Mouse (Mus musculus) heart, adult 2 months (tissue): ENCODE results near the gene Mre11a. TPM values are rescaled to one million over a fixed set of nuclear protein-coding genes. Genes with fewer than 3 reads are reported as not detected.

ENCODE experiments used
- DNase-seq, 2 experiments: peaks; one replicate each; pipeline ENCODE4 v3.0.0; 2021
- H3K27ac ChIP-seq: fragments of 200-600 bp; 2 replicates; pipeline ENCODE4 v1.8.1; 2022
- H3K27me3 ChIP-seq: fragments of 200-500 bp; 2 replicates; pipeline ENCODE4 v1.6.1; 2012; ENCODE audit warnings: mild to moderate bottlenecking, low read length, inconsistent platforms, mixed read lengths; ENCODE audit not compliant: control insufficient read depth, insufficient read depth
- H3K36me3 ChIP-seq: fragments of 200-500 bp; 2 replicates; pipeline ENCODE4 v1.6.1; 2012; ENCODE audit warnings: low read length, inconsistent platforms; ENCODE audit not compliant: control insufficient read depth, insufficient read depth
- H3K4me1 ChIP-seq: fragments of 200-500 bp; 2 replicates; pipeline ENCODE4 v1.6.1; 2011; ENCODE audit warnings: low read length; ENCODE audit not compliant: control insufficient read depth, insufficient read depth
- H3K4me3 ChIP-seq: fragments of 200-600 bp; 2 replicates; pipeline ENCODE4 v1.8.1; 2022
- H3K79me2 ChIP-seq: fragments of 200-500 bp; replicated peaks from 2 replicates; pipeline ENCODE4 v1.6.1; 2012; ENCODE audit warnings: mild to moderate bottlenecking, inconsistent platforms, low read length, moderate library complexity, mixed read lengths; ENCODE audit not compliant: control insufficient read depth, insufficient read depth
- H3K9ac ChIP-seq: fragments of 200-500 bp; 2 replicates; pipeline ENCODE4 v1.6.1; 2012; ENCODE audit warnings: low read depth, mild to moderate bottlenecking, control low read depth, inconsistent platforms, low read length, mixed read lengths
- CTCF ChIP-seq: fragments of 200-600 bp; IDR thresholded peaks from 2 replicates; pipeline ENCODE4 v1.8.1; 2022; ENCODE audit warnings: antibody characterized with exemption, mild to moderate bottlenecking, moderate library complexity
- EP300 ChIP-seq: fragments of 200-500 bp; IDR thresholded peaks from 2 replicates; pipeline ENCODE4 v1.6.1; 2011; ENCODE audit warnings: low read depth, low read length, control low read depth; ENCODE audit not compliant: insufficient read depth
- POLR2A ChIP-seq: fragments of 200-500 bp; IDR thresholded peaks from 2 replicates; pipeline ENCODE4 v1.6.1; 2011; ENCODE audit warnings: mild to moderate bottlenecking, low read depth, low read length, control low read depth; ENCODE audit not compliant: insufficient read depth
- WGBS: fragments of 180-500 bp; shearing (Covaris S2); methylation state at CpG from one replicate; pipeline ENCODE4 v1.1.7; 2018; 5-methylcytosine and 5-hydroxymethylcytosine counted together
- intact Hi-C: fragments of 180-260 bp; cut with DNase I; formaldehyde crosslinking; loops from one replicate; pipeline ENCODE4 v1.15.1; 2025
- polyA plus RNA-seq: library from polyadenylated mRNA; depleted of rRNA; stranded (reverse); fragments of >200 nt; gene quantifications from 2 replicates; pipeline ENCODE4 v1.2.3, GENCODE M21; 2012
- total RNA-seq, 2 experiments: library from RNA; stranded (reverse); gene quantifications; 2 replicates each; pipeline ENCODE4 v1.2.3; 2021

Mre11a gene
- total and polyA plus RNA-seq, 3 experiments = 2.8 to 10.4 (median 9.8) TPM

- Histone ChIP-seq H3K9ac (no peak overlapping the region), H3K27ac (no peak overlapping the region), H3K36me3 (no peaks in the 10 kb centered on the region), H3K4me1 (no peaks in the 10 kb centered on the region), H3K27me3 (peaks cover 6% of the 10 kb centered on the region), H3K4me3 (no peak overlapping the region), H3K79me2 (no peaks in the 10 kb centered on the region)
- WGBS = 63% methylated on average over 6 of the region's 6 CpGs
- no peak for TF ChIP-seq EP300
- no peak for TF ChIP-seq CTCF
- no peak for TF ChIP-seq POLR2A
- intact Hi-C loops = no loop called here
- DNase-seq = no peak
Measured at GRCm38 (mm10) chr9:14769811-14770210, 14.6 kb upstream of the Mre11a start.

- DNase-seq = no peak
- H3K27me3 ChIP-seq = peaks cover 6% of the 10 kb centered on the region
- H3K36me3 ChIP-seq = no peaks in the 10 kb centered on the region
- TF ChIP-seq CTCF = no peak
- no peaks in the 10 kb centered on the region for H3K79me2 ChIP-seq
- intact Hi-C loops = no loop called here
- H3K4me3 ChIP-seq = no peak within 1 kb of the TSS
- H3K4me1 ChIP-seq = no peaks in the 10 kb centered on the region
- no peak within 1 kb of the TSS for H3K9ac ChIP-seq
- no peak within 1 kb of the TSS for H3K27ac ChIP-seq
- WGBS = 20% methylated on average over 23 of the region's 23 CpGs
Measured at GRCm38 (mm10) chr9:14770803-14771471, 13.5 kb upstream of the Mre11a start, which contains the start of gene 1700012B09Rik. Gene 1700012B09Rik, minus strand, starts transcription at chr9:14771030.

GRCm38 (mm10) chr9:14772074-14772473, 12.4 kb upstream of the Mre11a start:
- no peak for DNase-seq
- Histone ChIP-seq H3K36me3 (no peaks in the 10 kb centered on the region), H3K27me3 (peaks cover 6% of the 10 kb centered on the region), H3K27ac (no peak overlapping the region), H3K9ac (no peak overlapping the region), H3K79me2 (no peaks in the 10 kb centered on the region), H3K4me1 (no peaks in the 10 kb centered on the region), H3K4me3 (no peak overlapping the region)
- 79% methylated on average over 2 of the region's 2 CpGs for WGBS
- intact Hi-C loops = no loop called here
- TF ChIP-seq POLR2A (no peak), CTCF (no peak), EP300 (no peak)

- no peak for TF ChIP-seq EP300
- TF ChIP-seq CTCF = peak; percentile 49
- H3K27ac ChIP-seq = no peak overlapping the region
- H3K4me3 ChIP-seq = no peak overlapping the region
- H3K27me3 ChIP-seq = peaks cover 6% of the 10 kb centered on the region
- H3K79me2 ChIP-seq = no peaks in the 10 kb centered on the region
- intact Hi-C loops = loop anchor here (1.0 kb wide), 1 partner anchor 241 kb away; no protein-coding TSS in a partner anchor
- no peaks in the 10 kb centered on the region for H3K4me1 ChIP-seq
- no peaks in the 10 kb centered on the region for H3K36me3 ChIP-seq
- 31% methylated on average over 2 of the region's 2 CpGs for WGBS
- DNase-seq = no peak
- H3K9ac ChIP-seq = no peak overlapping the region
Measured at GRCm38 (mm10) chr9:14773813-14774212, 10.6 kb upstream of the Mre11a start.

- no peak for DNase-seq
- Histone ChIP-seq H3K4me1 (no peaks in the 10 kb centered on the region), H3K79me2 (no peaks in the 10 kb centered on the region), H3K4me3 (no peak overlapping the region), H3K27me3 (no peaks in the 10 kb centered on the region), H3K36me3 (no peaks in the 10 kb centered on the region; the same call in 1 of the 2 replicates), H3K27ac (no peak overlapping the region), H3K9ac (no peak overlapping the region)
- TF ChIP-seq POLR2A (no peak), CTCF (no peak)
- WGBS = 66% methylated on average over 13 of the region's 13 CpGs
- intact Hi-C loops = no loop called here
Measured at GRCm38 (mm10) chr9:14778341-14778740, 6.1 kb upstream of the Mre11a start.

- peaks cover 1% of the 10 kb centered on the region; the same call in 1 of the 2 replicates for H3K4me1 ChIP-seq
- no peaks in the 10 kb centered on the region; the same call in 1 of the 2 replicates for H3K36me3 ChIP-seq
- WGBS = 88% methylated on average over 6 of the region's 6 CpGs
- TF ChIP-seq EP300 = no peak
- no peak for TF ChIP-seq CTCF
- no peak for TF ChIP-seq POLR2A
- H3K4me3 ChIP-seq = no peak overlapping the region
- intact Hi-C loops = loop anchor here (10.0 kb wide), 1 partner anchor 283 kb away; the partner anchor contains the start of genes Cwc15 and Kdm4d
- no peak overlapping the region for H3K9ac ChIP-seq
- no peaks in the 10 kb centered on the region for H3K79me2 ChIP-seq
- H3K27ac ChIP-seq = no peak overlapping the region
- H3K27me3 ChIP-seq = no peaks in the 10 kb centered on the region
- DNase-seq = no peak
Measured at GRCm38 (mm10) chr9:14787356-14787755, 2.9 kb downstream of the Mre11a start.
